Mouse (Mus musculus) cerebellum, postnatal 14 days (tissue): ENCODE data around the gene Omg.

Source experiments
- DNase-seq, 2 experiments: peaks; one replicate each; pipeline ENCODE4 v3.0.0; 2021; ENCODE audit warnings: mixed read lengths in 2 of 2

The Omg gene

DNA sequence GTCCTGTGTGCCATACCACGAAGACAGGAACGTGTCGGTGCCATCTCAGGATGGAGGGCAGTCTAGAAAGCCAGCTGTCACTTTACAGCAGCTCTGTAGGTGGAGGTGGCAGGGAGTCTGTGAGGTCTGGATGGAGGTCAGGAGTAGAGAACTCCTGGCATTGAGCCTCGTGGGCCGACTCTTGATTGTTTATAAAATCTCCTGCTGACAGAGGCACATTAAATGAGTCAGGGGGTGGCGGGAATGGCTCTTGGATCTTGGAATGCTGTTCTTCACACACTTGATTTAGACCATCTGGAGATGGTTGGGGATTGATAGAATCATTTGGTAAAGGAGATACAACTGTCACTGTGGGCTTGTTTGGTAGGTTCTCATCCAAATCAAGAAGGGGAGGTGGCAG lies 11.4 kb upstream of the Omg start:
- DNase-seq, result peak; percentile 19 to 23

DNA sequence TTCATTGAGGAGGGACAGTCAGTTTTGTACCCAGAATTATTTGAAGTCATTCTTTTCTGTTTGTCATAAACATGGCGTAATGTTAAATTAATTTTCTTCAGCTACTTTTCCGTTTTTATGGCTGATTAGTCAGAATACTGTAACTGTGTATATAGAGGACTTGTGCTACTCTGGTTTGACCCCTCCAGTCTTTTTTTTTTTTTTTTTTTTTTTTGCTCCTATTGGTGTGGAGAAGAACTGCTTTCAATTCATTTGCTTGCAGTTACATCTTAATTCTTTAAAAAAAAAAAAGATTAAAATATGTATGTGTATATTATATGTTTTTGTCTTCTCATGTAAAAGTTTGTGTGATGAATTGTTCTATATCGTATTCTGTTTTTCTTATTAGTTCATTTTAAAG lies 8.1 kb upstream of the Omg start:
- no peak for DNase-seq

DNA sequence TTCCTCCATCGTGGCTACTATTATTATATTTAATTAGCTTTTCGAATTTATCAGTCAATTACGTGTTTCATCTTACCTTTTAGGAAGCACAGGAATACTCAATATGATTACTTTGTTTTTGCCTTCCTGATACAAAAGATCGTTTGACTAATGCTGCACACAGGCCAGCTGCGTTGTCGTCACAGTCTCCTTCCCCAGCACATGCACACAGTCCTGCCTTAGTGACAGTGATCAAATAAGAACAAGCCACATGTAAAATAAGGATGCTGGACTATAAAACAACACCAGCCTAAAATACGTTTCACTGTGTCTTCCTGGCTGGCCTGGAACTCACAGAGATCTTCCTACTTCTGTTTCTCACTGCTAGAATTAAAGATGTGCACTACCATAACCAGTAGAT lies 622 bp upstream of the Omg start:
- DNase-seq, result no peak

- no peak for DNase-seq
These were observed 967 bp downstream of the Omg start for GRCm38 (mm10) chr11:79502917-79503316.

- peak in 1 of 2 experiments; percentile 19 for DNase-seq
These were observed 8.7 kb downstream of the Omg start for GRCm38 (mm10) chr11:79494976-79495800.

DNA sequence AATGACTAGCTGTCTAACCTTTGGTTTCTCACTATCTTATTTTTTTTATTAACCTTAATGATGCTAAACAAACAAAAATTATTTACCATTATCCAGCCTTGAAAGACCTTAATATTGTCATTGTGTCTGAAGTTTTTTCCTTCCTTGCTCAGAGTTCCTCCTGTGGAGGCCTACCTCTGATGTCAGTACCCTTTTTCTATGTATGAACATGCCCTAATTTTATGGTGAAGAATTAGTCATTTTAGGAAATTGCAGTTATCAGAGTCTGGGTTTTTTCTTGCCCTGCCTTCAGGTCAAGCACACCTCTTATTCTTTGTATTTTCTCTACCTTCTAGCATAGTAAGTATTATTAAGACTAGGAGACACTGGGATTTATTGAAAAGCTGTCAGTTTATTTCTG lies 19.2 kb downstream of the Omg start:
- no peak for DNase-seq

DNA sequence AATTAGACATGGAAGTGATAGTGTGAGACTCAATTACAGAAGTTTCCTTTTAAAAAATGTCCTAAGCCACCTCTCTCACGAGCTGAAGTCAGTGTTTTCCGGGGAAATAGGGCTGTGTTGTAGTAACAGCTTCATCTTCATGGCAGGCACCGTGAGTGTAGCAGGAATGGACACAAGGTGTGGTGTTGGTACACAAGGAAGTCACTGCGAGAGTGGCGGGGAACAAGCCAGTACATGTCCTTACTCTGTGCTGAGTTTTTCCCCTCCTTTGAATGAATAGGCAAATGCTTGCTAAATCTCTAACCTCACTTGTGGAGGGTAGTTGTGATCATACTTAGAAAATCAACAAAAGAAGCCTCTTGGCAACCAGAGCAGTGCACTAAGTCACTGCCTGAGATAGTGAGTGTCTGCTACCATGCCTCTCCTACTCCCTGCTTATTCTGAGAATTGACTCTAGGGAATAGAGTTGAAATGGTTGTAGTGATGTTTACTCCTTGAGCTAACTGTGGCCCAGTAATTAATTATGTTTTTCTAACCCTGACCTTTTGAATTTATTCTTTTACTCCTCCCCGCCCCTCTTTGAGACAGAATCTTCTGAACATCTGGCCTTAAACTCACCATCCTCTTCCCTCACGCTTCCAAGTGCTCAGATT lies 19.9 kb downstream of the Omg start:
- DNase-seq, result no peak

DNA sequence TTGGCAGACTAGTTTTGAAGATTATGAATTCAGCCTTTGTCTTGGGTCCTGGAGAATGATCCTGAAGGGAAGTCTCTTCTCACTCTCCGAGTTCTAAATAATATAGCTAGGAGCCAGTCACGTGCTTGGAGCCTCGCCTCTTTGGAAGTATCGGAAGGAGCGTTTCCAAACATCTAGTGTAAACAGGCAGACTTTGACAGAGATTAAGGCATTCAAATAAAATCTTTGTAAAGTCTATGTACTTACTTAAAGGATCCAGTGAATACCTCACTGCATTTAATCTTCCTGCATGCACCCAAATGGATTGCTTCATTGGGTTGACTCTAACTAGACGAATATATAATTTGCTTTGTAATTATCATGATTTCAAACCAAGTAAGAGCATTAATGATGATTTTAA lies 20.5 kb downstream of the Omg start:
- no peak for DNase-seq

DNA sequence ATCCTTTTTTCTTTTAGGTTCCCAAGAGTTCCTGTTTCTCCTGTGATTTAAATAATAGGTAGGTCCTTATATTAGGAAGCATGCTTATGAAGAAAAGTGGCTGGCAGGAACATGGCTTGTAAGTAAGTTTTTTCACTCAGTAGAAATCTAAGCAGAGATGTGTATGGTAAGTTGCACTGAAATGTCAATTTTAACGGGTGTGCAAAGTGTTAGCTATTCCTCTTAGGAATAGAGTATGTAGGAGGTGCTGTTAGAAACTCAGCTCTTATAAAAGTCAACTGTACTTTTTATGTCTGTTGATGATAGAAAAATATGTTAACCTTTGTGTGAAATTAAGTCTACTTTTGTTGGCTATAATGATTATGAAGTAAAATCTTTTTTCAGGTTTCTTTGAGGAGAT lies 35.8 kb downstream of the Omg start:
- DNase-seq, result no peak

DNA sequence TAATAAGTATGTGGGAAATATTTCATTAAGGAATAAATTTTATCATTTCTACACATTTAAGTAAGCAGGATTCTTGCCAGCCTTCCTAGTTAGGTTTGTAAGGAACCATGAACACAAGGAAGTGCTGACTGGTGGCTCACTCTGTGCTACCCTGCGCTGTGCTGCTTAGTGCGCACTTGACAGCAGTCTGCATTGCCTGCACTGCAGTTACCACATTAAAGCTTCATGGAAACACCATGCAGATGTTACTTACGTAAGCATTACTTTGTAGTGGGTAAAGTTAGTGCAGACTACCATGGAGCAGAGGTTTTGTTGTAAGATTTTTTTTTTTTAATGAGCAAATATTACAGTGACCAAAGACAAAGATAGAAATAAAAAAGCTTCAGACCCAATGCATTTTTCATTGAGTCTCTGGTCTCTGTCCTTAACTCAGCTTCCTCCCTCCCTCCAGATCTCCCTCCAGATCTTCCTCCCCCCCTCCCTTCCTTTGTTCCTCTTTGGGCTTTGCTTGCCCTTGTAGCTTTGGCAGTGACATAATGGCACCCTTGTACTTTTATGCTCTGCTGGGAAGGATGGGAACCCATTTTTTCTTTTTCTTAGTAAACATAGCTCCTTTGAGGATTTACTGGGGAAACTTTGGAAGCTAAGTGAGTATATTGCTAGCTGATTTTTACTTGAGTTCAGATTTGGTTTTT lies 43.0 kb downstream of the Omg start:
- DNase-seq, result no peak

DNA sequence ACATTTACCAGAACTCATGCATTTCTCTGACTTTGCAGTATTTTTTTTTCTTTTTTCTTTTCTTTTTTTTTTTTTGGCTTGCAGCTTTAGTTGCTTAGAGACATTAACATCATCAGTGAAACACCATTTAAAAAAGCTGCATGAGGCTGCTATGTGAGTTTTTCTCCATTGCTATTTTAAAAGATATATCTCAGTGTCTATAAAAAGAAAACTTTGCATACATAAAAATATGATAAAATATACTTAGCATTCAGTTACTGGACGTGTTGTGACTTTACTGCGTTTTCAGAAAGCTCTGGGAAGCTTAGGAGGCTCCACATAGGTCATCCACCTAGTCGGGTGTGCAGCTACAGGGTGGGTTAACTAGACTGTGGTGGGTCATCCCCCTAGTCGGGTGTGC lies 44.0 kb downstream of the Omg start:
- DNase-seq, result no peak

- DNase-seq, result no peak
These were observed 46.0 kb downstream of the Omg start for GRCm38 (mm10) chr11:79457928-79458327.

- DNase-seq, result no peak
These were observed 50.9 kb downstream of the Omg start for GRCm38 (mm10) chr11:79452966-79453365.
